Mouse (Mus musculus): ENCODE data around the gene Cdk20. TPM values are rescaled to one million over a fixed set of nuclear protein-coding genes. Genes with fewer than 3 reads are reported as not detected.

Gene Cdk20
- polyA plus RNA-seq, 2 experiments, result 12.3 to 19.9 TPM

- Histone ChIP-seq H3K4me2 (replicated peaks; ENCODE audit: low read depth, low read length, severe bottlenecking) (no peak overlapping the region), H3K4me1 (ENCODE audit: control insufficient read depth, insufficient read depth, low read length) (no peaks in the 10 kb centered on the region), H3K27ac (replicated peaks; ENCODE audit: low read depth, low read length) (no peak overlapping the region), H3K9ac (ENCODE audit: low read depth, low read length, severe bottlenecking) (no peak overlapping the region), H3K36me3 (ENCODE audit: control insufficient read depth, insufficient read depth, low read length) (no peaks in the 10 kb centered on the region), H3K4me3 (replicated peaks; ENCODE audit: low read length) (no peak overlapping the region), H3K27me3 (ENCODE audit: control insufficient read depth, insufficient read depth, low read length) (no peaks in the 10 kb centered on the region), H3K9me3 (ENCODE audit: control insufficient read depth, low read length) (no peaks in the 10 kb centered on the region)
- WGBS, result 78% methylated on average over 7 of the region's 7 CpGs
- no peak for TF ChIP-seq POLR2A (IDR thresholded peaks at IDR 0.05; ENCODE audit: borderline replicate concordance, extremely low read depth, insufficient read depth, insufficient read length)
- ATAC-seq (ENCODE audit: low FRiP score, low read depth) (no peak), DNase-seq (ENCODE audit: low spot score) (no peak)
Observed at GRCm38 (mm10) chr13:64421952-64422606, 10.0 kb upstream of the Cdk20 start.

DNA sequence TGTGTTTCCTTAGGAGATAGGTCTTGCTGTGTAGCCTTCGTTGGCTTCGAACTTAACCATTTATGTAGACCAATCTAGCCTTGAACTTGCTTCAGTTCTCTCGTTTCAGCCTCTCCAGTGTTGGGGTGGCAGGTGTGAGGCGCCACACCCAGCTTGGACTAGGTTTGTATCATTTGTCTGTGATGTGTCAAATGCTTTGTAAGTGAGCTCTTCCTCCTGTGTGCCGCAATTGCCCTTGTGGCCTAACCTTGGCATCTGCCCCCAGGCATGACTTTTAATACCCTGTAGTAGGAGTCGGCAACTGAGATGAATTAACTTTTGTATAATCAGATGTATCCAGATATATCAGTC, 9.5 kb upstream of the Cdk20 start:
- Histone ChIP-seq H3K36me3 (ENCODE audit: control insufficient read depth, insufficient read depth, low read length) (no peaks in the 10 kb centered on the region), H3K4me1 (ENCODE audit: control insufficient read depth, insufficient read depth, low read length) (no peaks in the 10 kb centered on the region), H3K9ac (ENCODE audit: low read depth, low read length, severe bottlenecking) (no peak overlapping the region), H3K9me3 (ENCODE audit: control insufficient read depth, low read length) (no peaks in the 10 kb centered on the region), H3K27ac (replicated peaks; ENCODE audit: low read depth, low read length) (no peak overlapping the region), H3K4me3 (replicated peaks; ENCODE audit: low read length) (no peak overlapping the region), H3K4me2 (replicated peaks; ENCODE audit: low read depth, low read length, severe bottlenecking) (no peak overlapping the region), H3K27me3 (ENCODE audit: control insufficient read depth, insufficient read depth, low read length) (no peaks in the 10 kb centered on the region)
- 85% methylated on average over 6 of the region's 6 CpGs for WGBS
- no peak for TF ChIP-seq POLR2A (IDR thresholded peaks at IDR 0.05; ENCODE audit: borderline replicate concordance, extremely low read depth, insufficient read depth, insufficient read length)
- ATAC-seq (ENCODE audit: low FRiP score, low read depth), result no peak
- DNase-seq (ENCODE audit: low spot score), result no peak

GRCm38 (mm10) chr13:64424347-64424746, 7.8 kb upstream of the Cdk20 start:
- WGBS, result 93% methylated on average over 2 of the region's 3 CpGs
- TF ChIP-seq POLR2A (IDR thresholded peaks at IDR 0.05; ENCODE audit: borderline replicate concordance, extremely low read depth, insufficient read depth, insufficient read length), result no peak
- ATAC-seq (ENCODE audit: low FRiP score, low read depth), result no peak

GRCm38 (mm10) chr13:64425280-64425679, 6.8 kb upstream of the Cdk20 start:
- no peak overlapping the region for H3K4me3 ChIP-seq (replicated peaks; ENCODE audit: low read length)
- H3K4me1 ChIP-seq (ENCODE audit: control insufficient read depth, insufficient read depth, low read length), result no peaks in the 10 kb centered on the region
- no peaks in the 10 kb centered on the region for H3K9me3 ChIP-seq (ENCODE audit: control insufficient read depth, low read length)
- H3K9ac ChIP-seq (ENCODE audit: low read depth, low read length, severe bottlenecking), result no peak overlapping the region
- ATAC-seq (ENCODE audit: low FRiP score, low read depth) (no peak), DNase-seq (ENCODE audit: low spot score) (no peak)
- TF ChIP-seq POLR2A (IDR thresholded peaks at IDR 0.05; ENCODE audit: borderline replicate concordance, extremely low read depth, insufficient read depth, insufficient read length), result no peak
- H3K36me3 ChIP-seq (ENCODE audit: control insufficient read depth, insufficient read depth, low read length), result no peaks in the 10 kb centered on the region
- WGBS, result 7% methylated on average over 1 of the region's 1 CpGs
- H3K27me3 ChIP-seq (ENCODE audit: control insufficient read depth, insufficient read depth, low read length), result no peaks in the 10 kb centered on the region
- no peak overlapping the region for H3K27ac ChIP-seq (replicated peaks; ENCODE audit: low read depth, low read length)
- H3K4me2 ChIP-seq (replicated peaks; ENCODE audit: low read depth, low read length, severe bottlenecking), result no peak overlapping the region

More at GRCm38 (mm10) chr13:64424347-64424746, 7.8 kb upstream of the Cdk20 start:
- Histone ChIP-seq H3K4me3 (replicated peaks; ENCODE audit: low read length) (no peak overlapping the region), H3K27ac (replicated peaks; ENCODE audit: low read depth, low read length) (no peak overlapping the region), H3K4me1 (ENCODE audit: control insufficient read depth, insufficient read depth, low read length) (no peaks in the 10 kb centered on the region), H3K9ac (ENCODE audit: low read depth, low read length, severe bottlenecking) (no peak overlapping the region), H3K9me3 (ENCODE audit: control insufficient read depth, low read length) (no peaks in the 10 kb centered on the region), H3K36me3 (ENCODE audit: control insufficient read depth, insufficient read depth, low read length) (no peaks in the 10 kb centered on the region), H3K4me2 (replicated peaks; ENCODE audit: low read depth, low read length, severe bottlenecking) (no peak overlapping the region), H3K27me3 (ENCODE audit: control insufficient read depth, insufficient read depth, low read length) (no peaks in the 10 kb centered on the region)
- no peak for DNase-seq (ENCODE audit: low spot score)

- no peak overlapping the region for H3K9ac ChIP-seq (ENCODE audit: low read depth, low read length, severe bottlenecking)
- H3K9me3 ChIP-seq (ENCODE audit: control insufficient read depth, low read length), result no peaks in the 10 kb centered on the region
- no peak overlapping the region for H3K4me3 ChIP-seq (replicated peaks; ENCODE audit: low read length)
- TF ChIP-seq POLR2A (IDR thresholded peaks at IDR 0.05; ENCODE audit: borderline replicate concordance, extremely low read depth, insufficient read depth, insufficient read length), result no peak
- peaks cover 4% of the 10 kb centered on the region for H3K4me1 ChIP-seq (ENCODE audit: control insufficient read depth, insufficient read depth, low read length)
- ATAC-seq (ENCODE audit: low FRiP score, low read depth) (no peak), DNase-seq (ENCODE audit: low spot score) (no peak)
- no peaks in the 10 kb centered on the region for H3K36me3 ChIP-seq (ENCODE audit: control insufficient read depth, insufficient read depth, low read length)
- H3K27me3 ChIP-seq (ENCODE audit: control insufficient read depth, insufficient read depth, low read length), result no peaks in the 10 kb centered on the region
- no peak overlapping the region for H3K4me2 ChIP-seq (replicated peaks; ENCODE audit: low read depth, low read length, severe bottlenecking)
- WGBS, result 19% methylated on average over 1 of the region's 1 CpGs
- no peak overlapping the region for H3K27ac ChIP-seq (replicated peaks; ENCODE audit: low read depth, low read length)
Observed at GRCm38 (mm10) chr13:64429328-64429727, 2.8 kb upstream of the Cdk20 start.

Data from limb, embryonic 14.5 days (tissue).